Mouse (Mus musculus): Measurements from ENCODE around the gene Rtkn2.

Gene Rtkn2

DNA sequence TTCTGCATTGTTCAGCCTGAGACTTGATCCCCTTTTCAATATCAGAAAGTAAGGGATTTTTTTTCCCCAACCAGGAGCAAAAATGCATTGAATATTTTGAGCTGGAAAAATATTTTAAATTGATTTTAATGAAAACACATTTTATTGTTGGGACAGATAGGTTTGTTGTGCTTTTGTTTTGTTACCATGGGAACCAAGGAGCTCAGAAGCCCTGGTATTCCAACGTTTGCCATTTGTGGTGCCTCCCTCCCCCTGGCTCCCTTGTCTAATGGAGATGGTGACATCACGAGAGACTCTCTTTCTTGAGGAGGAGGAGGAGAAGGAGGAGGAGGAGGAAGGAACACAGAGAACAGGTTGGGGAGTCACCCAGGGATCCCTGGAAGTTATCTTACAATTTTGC lies 125.1 kb downstream of the Rtkn2 start:
- DNase-seq (ENCODE audit: low spot score), result no peak

DNA sequence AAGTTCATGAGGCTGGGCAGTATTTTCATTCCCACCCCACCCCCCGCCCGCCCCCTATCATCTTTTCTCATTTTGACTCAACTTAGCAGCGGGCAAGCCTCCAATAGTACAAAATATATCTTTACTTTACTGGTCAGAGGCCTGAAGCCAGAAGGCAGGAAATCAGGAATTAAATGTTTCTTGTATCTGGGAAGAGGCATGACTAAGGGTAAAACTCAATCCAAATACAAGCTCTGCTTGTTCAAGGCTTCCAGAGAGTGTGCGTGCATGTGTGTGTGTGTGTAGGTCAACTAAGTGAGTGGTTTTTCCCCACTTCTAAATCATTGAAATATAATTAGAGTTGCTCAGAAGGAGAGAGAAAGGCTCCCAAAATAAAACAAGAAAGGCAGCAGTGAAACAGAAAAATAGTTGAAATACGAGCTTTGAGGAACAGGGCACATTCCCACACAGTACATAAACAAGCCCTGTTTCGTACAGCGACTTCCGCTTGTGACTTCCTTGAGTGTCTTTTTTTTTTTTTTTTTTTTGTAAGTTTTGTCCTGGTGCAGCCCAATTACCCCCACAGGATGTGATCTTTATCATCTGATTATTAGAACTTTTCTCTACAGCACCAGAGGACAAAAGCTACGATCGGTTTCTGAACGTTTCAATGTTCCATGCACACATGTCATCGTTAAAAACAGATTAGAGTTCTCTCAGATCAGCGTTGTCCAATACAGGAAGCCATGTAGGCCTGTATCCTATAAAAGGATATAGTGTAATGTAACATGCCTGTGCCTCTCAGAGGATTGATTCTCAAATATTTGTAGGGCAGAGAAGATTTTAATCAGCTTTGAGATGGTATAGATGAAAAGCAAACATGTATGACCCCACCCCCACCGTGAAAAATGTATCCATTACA lies 125.8 kb downstream of the Rtkn2 start:
- DNase-seq (ENCODE audit: low spot score), result no peak

DNA sequence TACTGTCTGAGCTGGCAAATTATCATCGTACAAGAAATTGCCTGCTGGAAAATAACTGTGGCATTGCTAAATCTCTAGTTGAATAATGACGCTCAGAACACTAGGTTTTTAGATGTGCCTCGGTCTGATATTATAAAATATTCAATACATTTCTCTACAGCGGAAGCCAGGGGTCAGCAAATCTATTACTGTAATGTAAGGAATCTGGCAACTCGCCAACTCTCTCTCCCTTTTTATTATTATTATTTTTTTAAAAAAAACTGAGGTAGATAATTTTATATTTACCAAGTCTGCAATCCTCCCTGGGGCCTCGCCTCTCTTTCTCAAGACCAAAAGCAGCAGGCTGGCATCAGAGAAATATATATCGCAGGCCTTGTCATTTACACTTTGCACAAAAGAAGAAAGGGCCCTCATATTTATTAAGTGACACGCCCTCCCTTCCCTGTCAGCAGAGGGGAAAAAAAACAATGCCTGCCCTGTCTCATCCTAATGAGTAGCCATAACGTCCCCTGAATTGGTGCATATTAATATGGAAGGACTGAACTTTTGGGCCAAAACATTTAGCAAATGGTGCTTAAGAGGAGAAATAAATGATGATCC lies 127.1 kb downstream of the Rtkn2 start:
- no peak for DNase-seq (ENCODE audit: low spot score)

DNA sequence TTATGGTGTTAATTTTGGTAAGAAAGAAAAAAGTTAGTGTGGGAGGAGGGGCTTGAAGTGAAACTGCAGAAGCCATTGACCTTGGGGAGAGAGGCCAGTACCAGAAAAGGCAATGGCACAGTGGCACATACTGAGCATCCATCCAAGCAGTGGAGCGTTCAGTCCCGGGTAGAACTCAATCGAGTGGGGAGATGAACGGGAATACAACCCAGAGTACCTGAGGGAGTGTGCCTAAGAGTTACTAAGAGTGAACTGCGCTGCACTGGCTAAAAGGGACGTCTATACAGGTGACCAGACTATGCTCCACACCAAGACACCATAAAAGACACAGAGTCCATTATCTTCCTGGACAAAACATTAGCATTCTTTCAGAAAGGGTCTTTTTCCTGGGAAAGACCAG lies 128.3 kb downstream of the Rtkn2 start:
- DNase-seq (ENCODE audit: low spot score), result no peak

Data from ovary, adult 18-20 months (tissue).